Mouse (Mus musculus) stomach, postnatal 0 days (tissue): Measurements from ENCODE around the gene 1700069L16Rik.

Experiments used
- CTCF ChIP-seq: IDR thresholded peaks from 2 replicates; pipeline ENCODE4 v1.5.1; 2016; ENCODE audit warnings: antibody characterized with exemption, low read depth, mild to moderate bottlenecking, moderate library complexity
- EP300 ChIP-seq: optimal IDR thresholded peaks from 2 replicates; pipeline ENCODE3; 2016; ENCODE audit warnings: antibody characterized with exemption

DNA sequence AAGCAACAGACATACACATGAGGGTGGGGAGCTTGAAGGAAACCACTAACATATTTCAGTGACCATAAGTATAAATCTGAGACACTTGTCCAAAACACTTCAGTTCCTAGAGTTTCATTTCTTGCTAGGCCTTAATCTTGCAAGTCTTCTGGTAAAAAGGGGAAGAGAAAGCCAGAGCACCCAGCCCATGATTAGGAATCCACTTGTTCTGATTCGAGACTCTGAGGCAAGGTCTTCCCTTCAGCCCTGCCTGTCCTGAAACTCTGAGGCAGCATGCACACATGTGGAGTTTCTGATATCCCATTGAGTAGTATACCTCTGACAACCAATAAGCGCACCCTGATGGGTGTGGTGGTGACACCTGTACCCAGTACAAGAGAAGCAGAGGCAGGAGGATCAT is 37.0 kb upstream of the 1700069L16Rik start:
- TF ChIP-seq CTCF = no peak
- no peak for TF ChIP-seq EP300
